Comparison of ENCODE assay signal across 9 mouse cellular contexts in the genomic region with DNA sequence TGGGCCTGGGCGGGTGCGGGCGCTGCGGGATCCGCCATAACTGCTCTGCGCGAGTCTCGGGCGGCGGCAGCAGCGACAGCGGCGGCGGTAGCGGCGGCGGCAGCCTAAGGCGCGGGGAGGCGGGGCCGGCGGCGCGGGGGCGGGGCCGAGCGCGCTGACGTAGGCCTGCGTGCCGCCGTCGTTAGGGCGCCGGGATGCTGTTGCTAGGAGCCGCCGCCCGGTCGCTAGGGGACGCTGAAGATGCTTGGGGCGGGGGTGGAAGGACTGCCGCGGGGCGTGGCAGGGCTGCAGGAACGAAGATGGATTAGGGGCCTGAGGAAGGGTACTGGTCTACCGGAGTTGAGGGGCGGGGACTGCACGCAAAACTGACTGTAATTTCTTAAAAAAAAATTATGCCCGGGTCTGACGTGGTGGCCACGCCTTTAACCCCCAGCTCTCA. TPM values are rescaled to one million over a fixed set of nuclear protein-coding genes. Genes with fewer than 3 reads are reported as not detected.
DNase-seq lines count a peak whose midpoint lies in the region; ATAC-seq and TF ChIP-seq lines count a peak whose summit lies in the region.
"Had no signal": no experiment of that assay in that cellular context is flagged by ENCODE, and none has a peak within 500 bp of the region (broad histone marks: within the 10 kb centered on the region; RNA-seq: fewer than 3 reads in every experiment).

A gene (minus strand): TSS at position 72 of the 439 bp plus-strand sequence.

- ATAC-seq in CD4-positive, CD25-positive, alpha-beta regulatory T cell, adult 4 months: peak; percentile 92
- peak; percentile 90 for ATAC-seq in heart, embryonic 12.5 days (ENCODE audit: insufficient number of reproducible peaks, low FRiP score)
- ATAC-seq in kidney, postnatal 0 days (replicated peaks; ENCODE audit: low FRiP score, low read depth): peak; percentile 88
- ATAC-seq in stomach, embryonic 14.5 days (ENCODE audit: insufficient number of reproducible peaks, insufficient read depth, low FRiP score, low read depth): peak; percentile 87

- peak within 1 kb of the TSS; percentile 81 for H3K27ac ChIP-seq in heart, embryonic 12.5 days (ENCODE audit: poor library complexity, severe bottlenecking)
- H3K27ac ChIP-seq in kidney, postnatal 0 days: peak within 1 kb of the TSS; percentile 63
- no peak within 1 kb of the TSS for H3K27ac ChIP-seq in liver, adult 2 months (replicated peaks; ENCODE audit: insufficient read depth, low read depth, low read length)
- H3K27ac ChIP-seq in stomach, embryonic 14.5 days (ENCODE audit: low read length): peak within 1 kb of the TSS; percentile 63
- H3K27ac ChIP-seq: macrophage had no signal

- H3K27me3 ChIP-seq in erythroblast, embryonic 14.5 days (ENCODE audit: control insufficient read depth): peaks cover 15% of the 10 kb centered on the region
- H3K27me3 ChIP-seq in heart, embryonic 12.5 days (replicated peaks): no peaks in the 10 kb centered on the region
- H3K27me3 ChIP-seq in kidney, postnatal 0 days (ENCODE audit: insufficient read depth, low read length): no peaks in the 10 kb centered on the region
- no peaks in the 10 kb centered on the region for H3K27me3 ChIP-seq in liver, adult 2 months (ENCODE audit: control insufficient read depth, insufficient read depth, low read length)
- H3K27me3 ChIP-seq in myocyte (ENCODE audit: control insufficient read depth, insufficient read depth, insufficient read length): no peaks in the 10 kb centered on the region
- H3K27me3 ChIP-seq in stomach, embryonic 14.5 days (ENCODE audit: control insufficient read depth, insufficient read depth, low read length): no peaks in the 10 kb centered on the region

- WGBS in heart, embryonic 12.5 days: 4% methylated on average over 49 of the region's 51 CpGs
- WGBS in kidney, postnatal 0 days: 1% methylated on average over 49 of the region's 51 CpGs
- 2% methylated on average over 46 of the region's 51 CpGs for WGBS in liver, adult 2 months
- 1% methylated on average over 40 of the region's 51 CpGs for WGBS in stomach, embryonic 14.5 days

- H3K36me3 ChIP-seq in erythroblast, embryonic 14.5 days (ENCODE audit: control insufficient read depth): peaks cover 35% of the 10 kb centered on the region
- H3K36me3 ChIP-seq in heart, embryonic 12.5 days: no peaks in the 10 kb centered on the region
- no peaks in the 10 kb centered on the region for H3K36me3 ChIP-seq in kidney, postnatal 0 days (ENCODE audit: insufficient read depth, low read length)
- H3K36me3 ChIP-seq in liver, adult 2 months (ENCODE audit: control insufficient read depth, insufficient read depth, low read length): no peaks in the 10 kb centered on the region
- no peaks in the 10 kb centered on the region for H3K36me3 ChIP-seq in myocyte (ENCODE audit: control insufficient read depth, insufficient read depth)
- no peaks in the 10 kb centered on the region for H3K36me3 ChIP-seq in stomach, embryonic 14.5 days (ENCODE audit: control insufficient read depth, insufficient read depth, low read length)

- peak; percentile 52 for DNase-seq in brain, embryonic 18.5 days (ENCODE audit: low read depth, low spot score)
- DNase-seq in kidney, postnatal 0 days (ENCODE audit: low spot score): peak; percentile 90
- DNase-seq in liver, adult 2 months (ENCODE audit: extremely low read depth, low read depth, low spot score): peak; percentile 41

- peaks cover 56% of the 10 kb centered on the region for H3K4me1 ChIP-seq in erythroblast, embryonic 14.5 days (ENCODE audit: control insufficient read depth)
- H3K4me1 ChIP-seq in heart, embryonic 12.5 days (replicated peaks): peaks cover 31% of the 10 kb centered on the region
- 0 out of 2 replicates have a peak, but pooled peaks cover 5% of the 10 kb centered on the region for H3K4me1 ChIP-seq in kidney, postnatal 0 days (replicated peaks; ENCODE audit: insufficient read depth, low read length)
- no peaks in the 10 kb centered on the region for H3K4me1 ChIP-seq in liver, adult 2 months (ENCODE audit: control insufficient read depth, insufficient read depth, low read length)
- peaks cover 8% of the 10 kb centered on the region; the same call in 1 of the 2 replicates for H3K4me1 ChIP-seq in stomach, embryonic 14.5 days (ENCODE audit: control insufficient read depth, insufficient read depth, low read length)

- H3K4me3 ChIP-seq in erythroblast, embryonic 14.5 days (replicated peaks): peak within 1 kb of the TSS; percentile 94
- H3K4me3 ChIP-seq in heart, embryonic 12.5 days: peak within 1 kb of the TSS; percentile 83
- H3K4me3 ChIP-seq in kidney, postnatal 0 days (replicated peaks; ENCODE audit: low read depth, low read length): peak within 1 kb of the TSS; percentile 83
- peak within 1 kb of the TSS; percentile 95 for H3K4me3 ChIP-seq in liver, adult 2 months (ENCODE audit: insufficient read depth, low read depth, low read length)
- H3K4me3 ChIP-seq in myocyte: peak within 1 kb of the TSS; percentile 36
- H3K4me3 ChIP-seq in stomach, embryonic 14.5 days (ENCODE audit: low read depth, low read length): peak within 1 kb of the TSS; percentile 95

- H3K79me2 ChIP-seq in liver, adult 2 months (ENCODE audit: control insufficient read depth, insufficient read depth, low read length): peaks cover 16% of the 10 kb centered on the region
- peaks cover 40% of the 10 kb centered on the region for H3K79me2 ChIP-seq in myocyte (ENCODE audit: control insufficient read depth, insufficient read depth)

- no peaks in the 10 kb centered on the region for H3K9me3 ChIP-seq in erythroblast, embryonic 14.5 days (ENCODE audit: control insufficient read depth, low read length)
- no peaks in the 10 kb centered on the region for H3K9me3 ChIP-seq in heart, embryonic 12.5 days (replicated peaks)
- no peaks in the 10 kb centered on the region for H3K9me3 ChIP-seq in kidney, postnatal 0 days (replicated peaks; ENCODE audit: low read length)
- H3K9me3 ChIP-seq in stomach, embryonic 14.5 days (ENCODE audit: control insufficient read depth, low read depth, low read length): no peaks in the 10 kb centered on the region

- H3K9ac ChIP-seq in heart, embryonic 12.5 days: peak within 1 kb of the TSS; percentile 85
- peak within 1 kb of the TSS; percentile 77 for H3K9ac ChIP-seq in kidney, postnatal 0 days (ENCODE audit: low read depth, low read length)
- peak within 1 kb of the TSS; percentile 89 for H3K9ac ChIP-seq in liver, adult 2 months (ENCODE audit: low read depth, low read length)
- peak within 1 kb of the TSS; percentile 87 for H3K9ac ChIP-seq in stomach, embryonic 14.5 days (replicated peaks; ENCODE audit: low read depth, low read length)

- H3ac ChIP-seq in myocyte (ENCODE audit: control insufficient read depth, insufficient read length): peak within 1 kb of the TSS; percentile 72

- peak; percentile 50; the same call in 1 of the 2 replicates for TF ChIP-seq CTCF in kidney, postnatal 0 days (IDR thresholded peaks at IDR 0.05; ENCODE audit: low read depth)
- 0 out of 2 replicates have a peak, but pooled peaks have one; percentile 20 for TF ChIP-seq CTCF in liver, adult 2 months (IDR thresholded peaks at IDR 0.05; ENCODE audit: low read depth, low read length)

- TF ChIP-seq POLR2A in liver, adult 2 months (IDR thresholded peaks at IDR 0.05; ENCODE audit: extremely low read depth, insufficient read depth, low read length): no peak
- peak; percentile 90 for TF ChIP-seq POLR2A in myocyte (IDR thresholded peaks at IDR 0.05; ENCODE audit: insufficient read length, low read depth)

- peak within 1 kb of the TSS; percentile 81 for H3K4me2 ChIP-seq in heart, embryonic 12.5 days
- H3K4me2 ChIP-seq in kidney, postnatal 0 days (ENCODE audit: low read length): peak within 1 kb of the TSS; percentile 86
- H3K4me2 ChIP-seq in myocyte (ENCODE audit: low read depth): peak within 1 kb of the TSS; percentile 98
- peak within 1 kb of the TSS; percentile 90 for H3K4me2 ChIP-seq in stomach, embryonic 14.5 days (replicated peaks; ENCODE audit: low read depth, low read length)

TF ChIP-seq in myocyte, 11 proteins besides CTCF, POLR2A, EP300 and RAD21:
- TF ChIP-seq E2F4 (IDR thresholded peaks at IDR 0.05; ENCODE audit: insufficient read depth): no peak
- peak; percentile 82 for TF ChIP-seq POLR2AphosphoS2 (IDR thresholded peaks at IDR 0.05; ENCODE audit: insufficient read length, low read depth)

RNA-seq across cellular contexts. Expression of the gene that starts here (rescaled TPM):
- 1 to 10 TPM; 1.1 to 3.5 TPM for polyA plus RNA-seq in CD4-positive, CD25-positive, alpha-beta regulatory T cell, adult 4 months (2017; shearing (Covaris generic))
- polyA plus RNA-seq in erythroblast, embryonic 14.5 days (2012): 71.6 and 80.5 TPM in 2 replicates
- polyA plus RNA-seq in heart, embryonic 12.5 days (2016; fragmentation: Nextera tagmentation; extraction: Ambion mirVana): 18.1 and 19.9 TPM in 2 replicates
- 8.6 and 8.9 TPM in 2 replicates for polyA plus RNA-seq in kidney, postnatal 0 days (2015; fragmentation: Nextera tagmentation; extraction: Ambion mirVana)
- total RNA-seq in liver, adult 2 months (2014; rRNA removed): 2.0 and 3.2 TPM in 2 replicates
- polyA plus RNA-seq in liver, adult 2 months (2012; rRNA removed): 5.7 and 7.3 TPM in 2 replicates
- polyA plus RNA-seq in myocyte (2012; fragmentation: generic; extraction: Trizol): 27.1 TPM
- 10.1 and 11.4 TPM in 2 replicates for polyA plus RNA-seq in stomach, embryonic 14.5 days (2014; fragmentation: Nextera tagmentation; extraction: Ambion mirVana)

Comparison
In these comparisons a context has a peak if more than half of its experiments do, and no peak if none do; other contexts are left out.
1. H3K4me3 ChIP-seq: peak in every context shown above with its lines; median percentile 95 in liver, adult 2 months; 95 in stomach, embryonic 14.5 days; 94 in erythroblast, embryonic 14.5 days; 83 in heart, embryonic 12.5 days; 83 in kidney, postnatal 0 days; 36 in myocyte.